Mouse (Mus musculus) ovary, postnatal 36 days (tissue): ENCODE measurements at regions not wholly inside any gene's neighbourhood (a gene's known extent, or its start where the extent isn't known, plus 50 kb on each side); places are given as distances from the start of the nearest gene placed in this dataset.
"Not testable (repeated sequence)": the region's sequence is repeated elsewhere in the genome, so short reads cannot be mapped to it uniquely, and the experiment has no call there.

Source experiments
- DNase-seq: peaks from one replicate; pipeline ENCODE4 v3.0.0; 2022; ENCODE audit warnings: low spot score, mixed read lengths

DNA sequence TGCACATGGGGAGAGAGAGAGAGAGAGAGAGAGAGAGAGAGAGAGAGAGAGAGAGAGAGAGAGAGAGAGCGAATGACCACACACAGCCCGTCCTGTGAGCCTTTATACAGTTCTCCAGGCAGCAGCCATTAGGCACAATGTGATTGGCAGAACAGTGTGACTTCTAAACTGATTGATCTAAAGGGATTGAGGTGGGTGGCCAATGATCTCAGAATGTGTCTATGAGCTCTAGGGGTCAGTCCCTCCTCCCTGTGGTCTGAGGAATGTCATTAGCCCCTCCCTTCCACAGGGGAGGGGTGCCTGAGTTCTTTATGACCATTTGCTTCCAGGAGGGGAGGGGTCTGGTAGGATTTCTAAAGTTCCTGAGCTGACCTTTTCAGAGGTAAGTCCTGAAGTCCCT, 62.1 kb downstream of the Duxbl3 start:
- not testable (repeated sequence) for DNase-seq

DNA sequence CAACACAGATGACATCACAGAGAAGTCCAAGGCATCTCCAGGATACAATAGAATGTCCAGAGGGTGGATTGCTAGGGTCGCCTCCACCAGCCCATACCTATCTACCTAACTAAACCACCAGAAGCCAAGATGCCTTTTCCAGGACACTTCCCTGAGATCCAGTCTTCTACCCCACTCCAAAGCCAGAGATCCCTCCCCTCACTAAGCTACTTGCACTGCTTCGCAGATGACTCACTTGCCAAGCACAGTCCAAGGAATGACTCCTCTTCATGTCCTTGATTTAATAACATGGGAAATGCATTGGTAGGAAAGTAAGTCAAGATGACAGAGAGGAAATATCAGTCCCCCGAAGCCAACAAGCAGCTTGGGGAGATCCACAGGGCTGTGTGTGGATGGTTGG, 63.0 kb downstream of the Duxbl3 start:
- no peak for DNase-seq

DNA sequence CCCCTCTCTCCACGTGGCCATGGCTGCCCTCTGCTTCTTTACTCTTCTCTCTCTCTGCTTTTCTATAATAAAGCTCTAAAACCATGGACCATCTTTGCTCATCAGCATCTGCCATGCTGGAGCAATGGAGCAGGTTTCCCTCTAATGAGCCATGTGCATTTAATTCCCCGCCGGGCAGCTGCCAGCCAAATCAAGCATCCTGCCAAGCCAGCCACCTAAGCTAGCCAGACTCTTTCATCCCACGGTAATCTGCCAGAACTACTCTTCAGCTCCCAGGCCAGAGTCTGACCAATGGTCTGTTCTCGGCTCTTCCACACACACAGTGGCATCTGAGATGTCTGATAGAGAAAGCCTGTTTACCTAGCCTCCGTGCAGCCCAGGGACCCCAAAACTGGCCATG, 70.8 kb downstream of the Duxbl3 start:
- no peak for DNase-seq

DNA sequence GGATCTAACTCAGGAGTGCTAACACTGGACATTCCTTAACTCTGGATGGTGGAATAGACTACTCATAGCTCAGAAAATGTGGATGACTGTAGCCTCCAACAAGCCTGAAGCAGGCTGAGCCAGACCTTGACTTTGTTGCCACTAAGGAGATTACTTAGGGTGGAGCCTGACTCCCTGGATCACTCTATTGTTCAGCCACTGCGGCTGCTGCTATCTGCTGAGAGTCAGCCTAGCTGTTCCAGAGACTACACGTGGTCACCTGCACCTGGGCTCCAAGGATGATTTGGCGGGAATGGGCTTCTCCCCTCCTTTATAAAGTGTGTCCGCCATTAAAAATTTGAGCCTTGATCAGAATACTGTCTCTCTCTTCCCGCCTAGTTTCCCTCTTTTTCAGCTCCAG, 83.3 kb downstream of the Duxbl3 start:
- no peak for DNase-seq

DNA sequence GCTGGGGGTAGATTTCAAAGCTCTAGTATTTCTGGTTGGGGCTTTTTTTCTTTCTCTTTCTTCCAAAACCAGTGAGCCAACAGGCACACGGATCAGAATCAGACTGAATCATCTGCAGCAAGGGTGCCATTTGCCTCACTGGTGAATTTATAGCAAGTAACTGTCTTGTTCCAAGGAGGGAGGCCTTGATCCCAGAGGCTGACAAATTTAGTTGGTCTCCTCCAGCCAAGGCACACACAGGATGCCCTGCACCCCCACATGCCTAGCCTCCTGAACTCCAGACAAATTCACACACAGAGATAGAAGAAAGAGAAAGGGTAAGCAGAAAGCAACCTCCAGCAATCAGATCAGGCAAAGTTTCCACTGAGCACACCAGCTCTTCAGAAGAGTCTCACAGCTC, 87.5 kb downstream of the Duxbl3 start:
- no peak for DNase-seq

DNA sequence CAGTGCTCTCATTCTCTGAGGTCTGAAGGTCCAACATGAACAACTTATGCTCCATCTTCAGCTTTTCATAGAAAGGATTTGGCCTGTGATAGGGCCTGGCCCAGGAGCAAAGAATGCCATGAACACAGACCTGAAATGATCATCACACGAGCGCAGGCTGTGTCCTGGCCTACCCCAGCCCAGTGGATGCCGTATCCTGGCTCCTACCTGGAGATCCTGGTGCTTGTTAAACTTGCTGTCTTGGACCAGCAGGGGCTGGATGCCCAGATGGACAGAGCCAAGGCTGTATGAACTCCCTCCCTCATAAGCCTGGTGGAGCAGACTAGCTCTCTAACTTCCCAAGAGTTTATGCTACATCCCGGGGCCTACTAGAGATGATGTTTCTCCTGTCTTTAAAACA, 89.5 kb downstream of the Duxbl3 start:
- no peak for DNase-seq

DNA sequence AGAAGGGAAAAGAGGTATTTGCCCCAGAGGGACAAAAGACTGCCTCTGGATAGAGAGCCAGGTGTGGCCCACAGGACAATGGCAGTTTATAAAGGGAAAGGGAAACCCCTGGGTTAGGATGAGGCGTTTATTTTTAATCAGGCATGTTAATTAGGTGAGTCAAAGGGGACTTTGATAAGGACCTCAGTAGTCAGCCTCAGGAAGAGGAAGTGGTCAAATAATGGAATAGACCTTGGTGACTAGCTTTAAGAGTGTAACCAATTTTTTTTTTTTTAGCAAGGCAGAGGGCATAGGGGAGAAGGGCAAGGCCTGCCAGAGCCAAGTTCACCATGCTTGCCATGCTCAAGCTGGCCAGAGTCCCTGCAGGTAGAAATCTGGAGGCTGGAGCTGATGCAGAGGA, 95.2 kb downstream of the Duxbl3 start:
- DNase-seq, result no peak

DNA sequence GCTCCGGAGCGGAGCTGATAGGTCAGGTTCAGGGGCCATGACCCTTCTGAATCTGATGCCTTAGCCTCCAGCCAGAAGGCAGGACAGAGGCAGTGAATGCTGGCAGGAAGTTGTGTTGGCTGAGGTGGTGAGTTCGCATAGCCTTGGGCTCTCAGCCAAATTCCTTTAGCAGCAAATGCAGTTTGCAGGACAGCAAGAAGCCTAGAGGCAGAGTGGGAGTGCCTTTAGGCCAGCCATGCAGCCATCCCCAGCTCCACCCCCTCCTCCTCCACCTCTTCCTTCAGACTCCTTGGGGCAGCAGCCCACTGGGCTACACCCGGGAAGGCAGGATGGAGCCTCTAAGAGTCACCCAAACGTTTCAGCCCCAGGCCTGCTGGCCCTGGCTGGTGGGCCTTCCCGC, 99.5 kb downstream of the Duxbl3 start:
- peak; percentile 59 for DNase-seq

DNA sequence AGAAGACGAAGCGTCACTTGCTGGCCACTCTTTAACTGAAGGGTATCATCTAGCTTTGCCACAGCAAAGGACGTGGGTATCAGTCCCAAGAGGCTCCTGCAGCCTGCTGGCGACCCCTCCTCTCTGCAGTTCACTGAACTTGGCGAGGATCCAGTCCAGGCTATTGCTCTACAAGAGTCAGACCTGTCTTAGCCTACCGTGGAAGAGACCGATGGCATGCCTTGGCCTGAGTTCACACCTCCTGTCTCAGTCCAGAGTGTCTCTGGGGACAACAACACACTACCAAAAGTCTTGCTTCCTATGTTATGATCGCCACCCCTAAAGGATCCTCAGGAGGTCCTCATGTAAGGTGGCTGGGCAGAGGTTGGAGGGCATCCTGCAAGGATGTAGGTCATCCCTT, 100.2 kb downstream of the Duxbl3 start:
- no peak for DNase-seq

DNA sequence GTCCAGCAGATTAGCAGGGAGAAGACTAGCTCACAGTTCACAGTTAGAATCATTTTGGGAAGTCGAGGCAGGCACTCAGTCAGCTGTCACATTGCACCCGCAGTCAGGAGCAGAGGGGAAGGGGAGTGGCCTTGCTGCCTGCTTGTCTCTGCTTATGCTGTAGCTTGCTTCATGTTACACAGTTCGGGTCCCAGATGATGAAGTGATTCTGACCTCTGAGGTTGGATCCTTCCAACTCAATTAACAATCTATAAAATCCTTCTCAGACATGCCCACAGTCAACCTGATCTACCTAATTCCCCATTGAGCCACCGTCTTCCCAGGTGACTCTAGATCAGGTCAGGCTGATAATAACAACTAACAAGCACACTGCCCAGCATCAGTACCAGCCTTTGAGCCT, 102.3 kb downstream of the Duxbl3 start:
- no peak for DNase-seq

DNA sequence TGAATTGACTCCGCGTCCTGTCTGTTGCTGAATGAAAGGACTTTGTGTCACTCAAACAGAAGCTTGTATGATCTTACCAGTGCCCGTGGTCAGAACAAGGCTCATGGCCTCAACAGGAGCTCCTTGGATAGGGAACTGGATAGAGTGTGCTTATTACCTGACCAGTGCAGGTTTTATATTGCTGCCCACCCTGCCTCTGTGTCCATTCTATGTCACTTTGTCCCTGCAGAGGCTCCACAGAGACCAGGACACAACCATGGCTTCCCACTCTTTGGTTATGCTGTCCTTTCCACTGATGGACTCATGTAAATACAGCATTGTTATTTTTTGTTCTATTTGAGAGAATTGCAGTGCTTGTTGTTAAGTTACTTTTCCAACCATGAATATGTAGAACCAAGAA, 103.4 kb downstream of the Duxbl3 start:
- DNase-seq, result no peak
